Mouse (Mus musculus) right cerebral cortex, postnatal 36 days (tissue): Measurements from ENCODE around the gene Spock1.

Source experiments
- DNase-seq, 2 experiments: peaks; one replicate each; pipeline ENCODE4 v3.0.0; 2022; ENCODE audit warnings: low spot score in 2 of 2, mixed read lengths in 1 of 2

Gene Spock1

GRCm38 (mm10) chr13:57733521-57733920, 174.6 kb downstream of the Spock1 start:
- DNase-seq, result no peak

GRCm38 (mm10) chr13:57732251-57732650, 175.9 kb downstream of the Spock1 start:
- no peak for DNase-seq

- no peak for DNase-seq
Observed at GRCm38 (mm10) chr13:57727716-57728115, 180.4 kb downstream of the Spock1 start.

GRCm38 (mm10) chr13:57726654-57727053, 181.5 kb downstream of the Spock1 start:
- DNase-seq, result no peak

- no peak for DNase-seq
Observed at GRCm38 (mm10) chr13:57722329-57722936, 185.7 kb downstream of the Spock1 start.

GRCm38 (mm10) chr13:57721524-57722279, 186.4 kb downstream of the Spock1 start:
- peak in 1 of 2 experiments; percentile 31 for DNase-seq

- no peak for DNase-seq
Observed at GRCm38 (mm10) chr13:57718087-57718486, 190.0 kb downstream of the Spock1 start.

- DNase-seq, result no peak
Observed at GRCm38 (mm10) chr13:57712910-57713309, 195.2 kb downstream of the Spock1 start.

- no peak for DNase-seq
Observed at GRCm38 (mm10) chr13:57708425-57708824, 199.7 kb downstream of the Spock1 start.

- no peak for DNase-seq
Observed at GRCm38 (mm10) chr13:57702966-57703365, 205.2 kb downstream of the Spock1 start.

- no peak for DNase-seq
Observed at GRCm38 (mm10) chr13:57696685-57697084, 211.4 kb downstream of the Spock1 start.

GRCm38 (mm10) chr13:57688926-57689325, 219.2 kb downstream of the Spock1 start:
- DNase-seq, result peak in 1 of 2 experiments; percentile 25

GRCm38 (mm10) chr13:57686437-57686836, 221.7 kb downstream of the Spock1 start:
- peak; percentile 30 to 54 for DNase-seq

- DNase-seq, result peak in 1 of 2 experiments; percentile 51
Observed at GRCm38 (mm10) chr13:57685201-57685600, 222.9 kb downstream of the Spock1 start.

GRCm38 (mm10) chr13:57679591-57679990, 228.5 kb downstream of the Spock1 start:
- DNase-seq, result no peak

- DNase-seq, result no peak
Observed at GRCm38 (mm10) chr13:57676820-57677219, 231.3 kb downstream of the Spock1 start.

- DNase-seq, result no peak
Observed at GRCm38 (mm10) chr13:57673399-57673798, 234.7 kb downstream of the Spock1 start.

- no peak for DNase-seq
Observed at GRCm38 (mm10) chr13:57672762-57673161, 235.4 kb downstream of the Spock1 start.

GRCm38 (mm10) chr13:57671919-57672318, 236.2 kb downstream of the Spock1 start:
- no peak for DNase-seq

- DNase-seq, result no peak
Observed at GRCm38 (mm10) chr13:57671322-57671721, 236.8 kb downstream of the Spock1 start.

- DNase-seq, result no peak
Observed at GRCm38 (mm10) chr13:57667621-57668020, 240.5 kb downstream of the Spock1 start.

- DNase-seq, result peak in 1 of 2 experiments; percentile 24
Observed at GRCm38 (mm10) chr13:57666173-57666842, 241.8 kb downstream of the Spock1 start.

GRCm38 (mm10) chr13:57662554-57662953, 245.6 kb downstream of the Spock1 start:
- DNase-seq, result no peak
